Mouse (Mus musculus) neural tube, embryonic 10.5 days (tissue): ENCODE measurements around the gene Myd88.

Experiments used
- DNase-seq: peaks from one replicate; pipeline ENCODE4 v3.0.0-alpha.2; 2017; ENCODE audit warnings: low spot score; ENCODE audit errors: extremely low spot score

The Myd88 gene

DNA sequence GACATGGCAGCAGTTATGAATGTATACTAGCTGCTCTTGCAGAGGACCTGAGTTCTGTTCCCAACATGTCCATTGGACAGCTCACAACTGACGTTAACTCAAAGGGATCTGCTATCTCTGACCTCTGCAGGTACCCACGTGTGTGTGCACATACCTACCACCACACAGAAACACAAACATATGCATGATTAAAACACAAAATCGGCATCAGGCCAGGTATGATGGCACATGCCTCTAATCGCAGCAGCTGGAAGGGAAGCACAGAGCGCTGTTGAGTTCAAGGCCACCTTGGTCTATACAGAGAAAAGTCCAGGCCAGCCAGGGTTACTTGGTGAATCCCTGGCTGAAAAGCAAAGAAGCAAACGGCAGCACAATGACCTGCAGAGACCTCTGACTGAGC, 43.5 kb downstream of the Myd88 start:
- DNase-seq: no peak

DNA sequence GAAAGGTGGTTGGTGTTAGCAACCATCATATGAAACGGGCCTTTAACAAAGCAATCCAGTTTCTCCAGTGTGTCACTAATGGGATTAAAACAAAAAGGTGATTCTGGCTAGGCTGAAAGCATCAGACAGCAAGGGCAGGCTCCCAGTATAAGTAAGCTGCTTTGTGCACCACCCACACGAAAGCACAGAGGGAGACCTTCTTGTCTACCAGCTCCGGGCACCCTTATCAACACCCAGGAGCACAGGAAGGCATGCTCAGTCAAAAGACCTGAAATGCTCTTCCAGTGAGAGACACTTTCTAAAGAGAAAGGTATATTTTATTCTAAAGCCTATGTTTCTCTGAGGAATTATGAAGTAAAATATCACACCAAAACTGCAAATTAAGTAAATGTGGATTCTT, 50.4 kb downstream of the Myd88 start:
- no peak for DNase-seq
